Mouse (Mus musculus): Measurements from ENCODE around the gene Gm884.
A peak's percentile ranks its signal among the peaks of the same experiment; 100 is the strongest.

Gm884 gene

DNA sequence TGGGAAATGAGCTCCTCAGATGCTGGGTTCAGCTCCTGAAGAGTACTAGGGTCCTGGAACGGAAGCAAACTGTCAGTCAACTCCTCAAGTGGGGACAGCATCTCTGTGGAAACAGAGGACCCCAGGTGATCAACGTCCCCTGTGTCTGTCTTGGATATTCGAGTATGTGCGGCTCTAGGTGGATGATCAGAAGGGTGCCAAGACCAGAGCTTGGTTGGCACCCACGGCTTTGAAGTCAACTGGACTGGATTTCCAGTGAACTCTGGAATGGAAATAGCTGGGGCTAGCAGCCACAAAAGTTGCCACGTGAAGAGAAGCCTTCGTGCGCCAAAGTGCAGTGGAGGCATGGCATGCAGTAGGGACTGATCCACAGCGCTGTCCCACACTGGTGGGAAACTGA, at the start of gene Gm884:
Gene Gm884, minus strand, starts transcription at position 101 of the 400 bp plus-strand sequence.
- DNase-seq = no peak

DNA sequence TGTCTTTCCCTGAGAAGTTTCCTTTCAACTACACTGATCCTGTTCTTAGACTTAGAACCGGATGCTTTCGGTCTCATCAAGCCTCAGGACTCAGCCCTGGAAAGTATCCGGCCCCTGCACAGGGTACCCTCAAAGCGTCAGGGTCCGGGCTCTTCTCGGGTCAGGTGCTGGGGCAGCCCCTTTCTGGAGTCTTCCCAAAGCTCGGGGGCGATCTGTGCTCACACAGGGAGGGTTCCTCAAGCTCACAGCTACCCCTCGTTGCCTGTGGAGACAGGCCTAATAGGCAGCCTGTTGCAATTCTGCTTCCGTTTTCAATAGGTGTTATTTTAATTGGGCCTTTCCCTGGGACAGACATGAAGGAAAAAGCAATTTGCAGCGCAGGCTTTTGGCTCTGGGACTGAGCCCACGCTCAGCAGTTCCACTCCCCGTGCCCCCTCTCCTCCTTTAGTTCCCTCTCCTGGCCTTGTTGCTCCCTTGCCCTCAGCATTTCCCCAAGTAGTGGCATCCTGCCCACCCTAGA, 46.0 kb upstream of the Gm884 start:
- no peak for DNase-seq

GRCm38 (mm10) chr11:103666181-103666906, 45.4 kb upstream of the Gm884 start:
- DNase-seq = peak; percentile 36

DNA sequence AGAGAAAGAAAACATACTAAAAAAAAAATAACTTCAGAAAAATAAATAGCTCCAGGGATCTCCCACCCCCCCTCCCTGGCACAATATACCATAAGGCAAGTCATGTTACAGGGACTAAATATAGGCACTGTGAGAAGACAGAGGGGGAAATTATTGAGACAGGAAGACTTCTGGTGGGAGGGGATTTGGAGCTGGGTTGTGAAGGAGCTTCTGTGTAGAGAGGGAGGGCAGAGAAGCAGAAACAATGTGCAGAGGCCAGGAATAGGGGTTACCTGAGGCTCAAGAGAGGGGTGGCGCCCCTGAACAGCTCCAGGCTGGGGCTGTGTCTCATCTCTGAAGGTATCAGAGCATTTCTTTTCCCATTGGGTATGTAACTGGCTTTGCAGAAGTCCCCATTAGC, 44.8 kb upstream of the Gm884 start:
- DNase-seq = no peak

DNA sequence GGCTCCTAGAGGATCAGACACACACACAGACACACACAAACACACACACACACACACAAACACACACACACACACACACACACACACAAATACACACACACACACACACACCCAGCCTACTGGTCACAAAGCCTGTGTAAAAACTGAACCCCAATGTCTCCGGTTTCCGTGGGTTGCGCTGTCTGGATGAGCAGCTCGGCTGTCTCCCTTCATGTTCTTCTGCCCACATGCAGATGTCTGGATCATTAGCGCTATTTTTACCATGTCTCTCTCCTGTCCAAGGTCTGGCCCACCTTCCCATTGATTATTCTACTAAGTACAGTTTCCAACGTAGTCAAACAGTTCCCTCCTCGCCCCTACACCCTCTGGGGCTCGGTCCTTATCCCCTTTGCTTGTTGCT, 42.2 kb upstream of the Gm884 start:
- no peak for DNase-seq

- DNase-seq = no peak
Observed at GRCm38 (mm10) chr11:103662546-103662945, 41.6 kb upstream of the Gm884 start.

GRCm38 (mm10) chr11:103661863-103662262, 40.9 kb upstream of the Gm884 start:
- DNase-seq = no peak

GRCm38 (mm10) chr11:103658189-103658588, 37.2 kb upstream of the Gm884 start:
- no peak for DNase-seq

- no peak for DNase-seq
Observed at GRCm38 (mm10) chr11:103656520-103656919, 35.6 kb upstream of the Gm884 start.

DNA sequence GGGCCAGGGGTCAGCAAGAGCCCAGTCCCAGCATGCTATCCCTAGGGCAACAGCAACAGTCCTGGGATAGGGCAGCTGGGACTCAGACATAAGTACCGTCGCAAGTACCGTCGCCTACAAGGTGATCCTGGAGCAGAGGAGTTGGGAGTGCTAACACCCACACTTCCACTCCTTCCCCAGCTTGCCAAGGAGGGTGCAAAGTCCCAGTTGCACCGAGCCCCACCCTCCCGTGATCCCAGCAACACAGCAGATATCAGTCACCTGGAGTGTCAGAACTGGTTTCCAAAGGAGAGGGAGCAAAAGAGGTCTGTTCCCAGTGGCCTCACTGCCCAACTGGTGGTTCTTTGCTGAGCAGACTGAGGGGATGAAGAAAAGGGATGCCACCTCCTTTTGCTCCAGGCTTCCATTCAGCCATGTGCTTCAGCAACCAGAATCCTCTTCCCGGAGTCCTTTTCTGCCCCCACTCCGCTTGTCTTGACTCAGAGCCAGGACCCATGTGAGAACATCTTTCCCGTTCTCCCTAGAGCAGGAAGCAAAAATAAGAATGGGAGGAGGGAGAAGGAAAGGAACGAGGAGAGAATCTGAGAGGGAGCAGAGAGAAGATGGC, 32.5 kb upstream of the Gm884 start:
- no peak for DNase-seq

DNA sequence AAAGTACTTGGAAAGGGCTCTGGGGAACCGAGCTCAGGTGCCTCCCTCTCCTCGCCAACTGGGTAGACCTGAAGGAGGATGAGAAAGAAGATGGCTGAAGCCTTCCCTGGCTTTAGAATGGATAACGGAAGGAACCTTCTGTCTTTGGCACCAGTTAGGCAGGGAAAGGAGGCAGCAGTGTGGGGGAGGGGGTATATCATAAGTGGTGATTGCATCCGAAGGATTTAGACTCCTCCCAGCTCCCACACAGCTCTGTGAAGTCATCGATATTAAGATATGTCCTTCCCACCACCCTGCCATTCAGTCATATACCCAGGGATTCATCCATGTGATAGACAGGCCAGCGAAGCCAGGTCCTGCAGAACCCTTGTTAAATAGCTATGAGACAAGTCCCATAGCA, 30.5 kb upstream of the Gm884 start:
- no peak for DNase-seq

DNA sequence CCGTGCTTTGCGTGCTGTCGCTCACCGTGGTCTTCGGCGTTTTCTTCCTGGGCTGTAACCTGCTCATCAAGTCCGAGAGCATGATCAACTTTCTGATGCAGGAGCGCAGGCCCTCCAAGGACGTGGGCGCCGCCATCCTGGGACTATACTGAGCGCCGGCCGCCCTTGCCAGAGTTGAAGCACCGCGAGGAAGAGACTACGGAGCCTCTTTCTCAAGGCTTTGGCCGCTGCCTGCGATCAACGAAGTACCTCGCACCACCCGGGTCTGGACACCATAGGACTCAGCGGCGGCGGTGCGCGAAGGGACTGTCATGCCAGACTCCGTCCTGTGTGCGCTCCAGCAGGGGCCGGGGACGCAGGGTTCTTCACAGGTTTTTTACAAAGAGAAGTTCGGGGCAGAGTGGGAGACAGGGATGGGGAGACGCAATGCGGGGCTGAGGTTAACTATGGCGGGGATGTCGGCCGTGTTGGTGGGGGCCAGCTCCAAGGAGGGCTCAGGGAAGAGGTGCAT, 29.1 kb upstream of the Gm884 start:
- DNase-seq = no peak

GRCm38 (mm10) chr11:103649301-103649982, 28.5 kb upstream of the Gm884 start, which contains the start of gene Rprml:
Gene Rprml (plus strand): TSS chr11:103649570.
- DNase-seq = peak; percentile 39

GRCm38 (mm10) chr11:103648656-103649055, 27.7 kb upstream of the Gm884 start:
- no peak for DNase-seq

DNA sequence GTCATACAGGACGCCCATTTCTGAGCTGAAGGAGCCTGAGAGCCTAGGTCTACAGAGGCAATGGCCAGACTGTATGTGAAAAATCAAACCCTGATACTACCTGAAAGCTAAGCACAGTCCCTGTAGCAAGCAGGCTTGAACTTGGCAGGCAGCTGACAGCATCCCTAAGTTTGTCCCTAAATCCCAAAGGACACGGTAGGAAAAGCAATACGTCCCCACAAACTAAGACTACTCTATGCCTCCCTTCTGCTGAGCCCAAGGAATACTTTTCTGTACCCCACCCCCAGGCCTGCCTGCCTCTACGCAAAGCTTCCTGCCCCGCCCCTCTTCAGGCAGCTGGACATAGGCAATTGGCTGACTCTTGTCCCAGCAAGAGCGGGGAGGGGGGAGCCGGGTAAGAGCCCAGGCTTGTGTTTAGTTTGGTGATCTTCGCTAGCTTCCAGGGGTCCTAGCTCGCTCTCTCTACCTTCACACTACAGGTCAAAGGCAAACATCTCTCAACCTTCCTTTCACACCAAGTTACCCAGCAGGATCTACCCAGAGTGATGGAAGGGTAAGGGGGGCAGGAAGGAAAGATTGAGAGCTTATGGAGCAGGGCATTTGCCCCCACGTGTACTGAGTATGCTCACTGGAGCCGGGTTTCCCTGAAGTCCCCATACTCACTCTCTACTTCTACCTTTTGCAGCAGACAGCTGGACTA, 27.1 kb upstream of the Gm884 start:
- DNase-seq = no peak

GRCm38 (mm10) chr11:103646301-103646700, 25.4 kb upstream of the Gm884 start:
- DNase-seq = no peak

DNA sequence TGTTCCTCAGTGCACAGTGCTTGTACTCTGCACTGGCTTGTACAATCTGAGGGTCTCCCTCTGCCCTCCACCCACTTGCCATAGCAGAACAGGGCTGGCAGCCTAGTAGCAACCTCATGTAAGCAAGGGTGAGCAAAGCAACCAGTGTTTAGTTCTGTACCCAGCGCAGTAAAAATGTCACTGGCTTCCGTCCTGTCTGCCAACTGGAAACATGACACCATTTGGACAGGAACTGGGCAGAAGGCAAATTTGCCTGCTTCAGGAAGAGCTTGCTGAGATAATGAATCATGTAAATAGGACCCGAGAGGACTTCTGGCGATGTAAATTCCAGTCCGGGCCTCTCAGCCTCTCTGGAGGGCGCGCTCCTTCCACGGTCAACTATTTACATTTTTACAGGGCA, 24.8 kb upstream of the Gm884 start:
- peak; percentile 56 for DNase-seq

DNA sequence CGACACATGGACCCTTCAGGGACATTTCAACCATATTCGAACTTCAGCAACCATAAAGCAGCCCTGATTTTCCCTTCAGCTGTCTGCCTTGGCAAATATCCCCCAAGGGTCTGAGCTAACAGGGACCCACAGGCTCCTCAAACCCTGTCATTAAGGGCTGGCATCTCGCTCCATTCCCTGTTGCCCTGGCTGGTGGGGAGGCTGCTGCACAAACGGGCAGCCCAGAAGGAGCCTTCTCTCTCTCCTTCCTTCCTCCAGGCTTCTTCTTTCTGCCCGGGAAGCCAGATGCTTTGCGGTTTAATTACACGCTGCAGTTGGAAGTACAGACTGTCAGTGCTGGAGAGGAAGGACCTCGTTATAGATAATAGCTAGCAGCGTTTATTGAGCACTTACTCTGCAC, 22.3 kb upstream of the Gm884 start:
- DNase-seq = no peak

- DNase-seq = peak; percentile 42
Observed at GRCm38 (mm10) chr11:103639407-103639946, 18.5 kb upstream of the Gm884 start.

DNA sequence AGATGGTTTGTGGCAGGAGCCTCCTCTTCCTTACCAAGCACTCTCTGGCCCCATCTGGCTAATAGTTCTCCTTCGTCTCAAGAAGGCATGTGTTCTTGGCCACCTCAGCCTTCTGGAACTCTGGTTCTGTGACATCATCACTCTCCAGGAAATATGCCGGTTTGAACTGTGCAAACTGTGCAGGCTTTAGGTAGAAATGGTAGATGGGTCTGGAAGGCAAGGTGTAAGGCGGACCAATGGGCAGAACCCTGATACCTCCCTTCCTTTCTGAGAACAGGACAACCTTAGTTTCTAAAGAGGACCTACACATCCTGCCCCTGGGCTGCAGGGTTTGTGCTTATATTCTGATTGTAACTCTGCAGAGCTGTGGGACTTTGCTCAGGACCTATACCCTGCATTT, 17.9 kb upstream of the Gm884 start, which contains the start of gene Lyzl6:
Gene Lyzl6, minus strand, starts transcription at position 101 of the 400 bp plus-strand sequence.
- DNase-seq = no peak

- DNase-seq = no peak
Observed at GRCm38 (mm10) chr11:103636261-103636660, 15.3 kb upstream of the Gm884 start.

- no peak for DNase-seq
Observed at GRCm38 (mm10) chr11:103635481-103635880, 14.5 kb upstream of the Gm884 start.

- DNase-seq = no peak
Observed at GRCm38 (mm10) chr11:103634806-103635205, 13.9 kb upstream of the Gm884 start.
